Mouse (Mus musculus): ENCODE data around the gene Sphk1.

DNA sequence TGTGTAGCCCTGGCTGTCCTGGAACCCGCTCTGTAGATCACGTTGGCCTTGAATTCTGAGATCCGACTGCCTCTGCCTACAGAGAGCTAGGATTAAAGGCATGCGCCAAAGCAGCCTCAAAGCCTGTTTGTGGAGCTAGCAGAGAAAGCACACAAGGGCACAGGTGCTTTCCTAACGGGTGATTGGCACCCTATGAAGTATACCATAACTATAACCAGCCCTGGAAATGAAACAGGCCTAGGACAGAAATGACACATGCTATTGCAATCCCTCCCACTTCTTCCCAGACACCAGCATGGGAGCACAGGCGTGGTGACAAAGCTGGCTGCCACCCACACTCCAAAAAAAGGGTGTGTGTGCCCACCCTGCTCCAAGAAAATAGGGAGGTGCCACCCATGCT, 17.7 kb upstream of the Sphk1 start:
- TF ChIP-seq CTCF (IDR thresholded peaks at IDR 0.05; ENCODE audit: borderline replicate concordance, control insufficient read depth, extremely low read depth, insufficient read depth, low read length, poor library complexity) (no peak), POLR2A (IDR thresholded peaks at IDR 0.05; ENCODE audit: control insufficient read depth, extremely low read depth, insufficient read depth, low read length, poor library complexity) (no peak)

Measured in thymus, adult 2 months (tissue).